Mouse (Mus musculus) brain, embryonic 14.5 days (tissue): ENCODE results near the gene Slc4a3. TPM values are rescaled to one million over a fixed set of nuclear protein-coding genes. Genes with fewer than 3 reads are reported as not detected.

Source experiments
- DNase-seq: peaks from one replicate; pipeline ENCODE4 v3.0.0-alpha.2; 2011; ENCODE audit warnings: low read depth
- CTCF ChIP-seq: fragments of 200-500 bp; IDR thresholded peaks from 2 replicates; pipeline ENCODE4 v1.5.1; 2012; ENCODE audit warnings: inconsistent platforms, mild to moderate bottlenecking, moderate library complexity, borderline replicate concordance; ENCODE audit not compliant: insufficient read depth, insufficient read length; ENCODE audit errors: extremely low read depth
- POLR2A ChIP-seq: fragments of 200-500 bp; IDR thresholded peaks from 2 replicates; pipeline ENCODE4 v1.6.1; 2012; ENCODE audit warnings: mild to moderate bottlenecking, inconsistent platforms, borderline replicate concordance; ENCODE audit not compliant: poor library complexity, insufficient read depth, insufficient read length, severe bottlenecking; ENCODE audit errors: extremely low read depth
- polyA plus RNA-seq: library from polyadenylated mRNA; depleted of rRNA; stranded (reverse); fragments of >200 nt; gene quantifications from 2 replicates; pipeline ENCODE4 v1.2.3, GENCODE M21; 2012

Gene Slc4a3
- polyA plus RNA-seq, 1 experiment = 59.4 TPM

DNA sequence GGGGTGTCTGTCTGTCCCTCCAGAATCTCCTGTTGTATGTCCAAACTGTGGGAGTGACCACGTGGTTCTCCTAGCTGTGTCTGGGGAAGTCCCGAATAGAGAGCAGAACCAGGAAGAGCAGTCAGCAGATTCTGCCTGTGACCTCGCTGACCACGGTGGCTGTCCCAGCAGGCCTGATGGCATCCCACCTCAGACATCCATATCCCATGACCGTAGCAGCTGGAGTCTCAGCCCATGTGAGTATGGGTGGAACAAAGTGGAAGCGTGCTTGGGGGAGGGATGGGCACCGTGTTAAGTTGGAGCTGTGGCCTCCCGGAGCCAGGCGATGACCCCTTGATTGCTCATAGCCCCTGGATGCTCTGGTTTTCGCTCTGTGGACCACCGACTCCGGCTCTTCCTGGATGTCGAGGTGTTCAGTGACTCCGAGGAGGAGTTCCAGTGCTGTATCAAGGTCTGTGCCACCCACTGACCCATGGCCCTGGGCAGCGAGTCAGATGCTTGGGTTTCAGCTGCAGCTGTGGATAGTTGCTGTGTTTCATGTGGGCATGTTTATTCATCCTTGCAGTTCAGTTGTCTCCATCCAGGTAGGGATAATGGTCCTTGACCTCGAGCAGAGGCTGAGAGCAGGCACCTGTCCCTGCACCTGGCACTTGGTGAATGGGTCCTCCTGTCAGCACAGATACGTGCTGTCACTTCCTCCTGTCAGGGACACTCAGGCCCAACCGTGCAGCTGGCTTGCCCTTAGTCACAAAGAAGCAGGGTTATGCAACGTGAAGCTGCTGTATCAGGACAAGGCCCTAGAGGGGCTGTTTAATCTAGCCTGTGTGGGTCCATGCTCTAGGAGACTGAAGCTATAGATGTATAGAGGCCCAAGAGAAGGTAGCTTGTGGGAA is 13.5 kb upstream of the Slc4a3 start:
- DNase-seq = no peak
- TF ChIP-seq CTCF = no peak
- TF ChIP-seq POLR2A = no peak

DNA sequence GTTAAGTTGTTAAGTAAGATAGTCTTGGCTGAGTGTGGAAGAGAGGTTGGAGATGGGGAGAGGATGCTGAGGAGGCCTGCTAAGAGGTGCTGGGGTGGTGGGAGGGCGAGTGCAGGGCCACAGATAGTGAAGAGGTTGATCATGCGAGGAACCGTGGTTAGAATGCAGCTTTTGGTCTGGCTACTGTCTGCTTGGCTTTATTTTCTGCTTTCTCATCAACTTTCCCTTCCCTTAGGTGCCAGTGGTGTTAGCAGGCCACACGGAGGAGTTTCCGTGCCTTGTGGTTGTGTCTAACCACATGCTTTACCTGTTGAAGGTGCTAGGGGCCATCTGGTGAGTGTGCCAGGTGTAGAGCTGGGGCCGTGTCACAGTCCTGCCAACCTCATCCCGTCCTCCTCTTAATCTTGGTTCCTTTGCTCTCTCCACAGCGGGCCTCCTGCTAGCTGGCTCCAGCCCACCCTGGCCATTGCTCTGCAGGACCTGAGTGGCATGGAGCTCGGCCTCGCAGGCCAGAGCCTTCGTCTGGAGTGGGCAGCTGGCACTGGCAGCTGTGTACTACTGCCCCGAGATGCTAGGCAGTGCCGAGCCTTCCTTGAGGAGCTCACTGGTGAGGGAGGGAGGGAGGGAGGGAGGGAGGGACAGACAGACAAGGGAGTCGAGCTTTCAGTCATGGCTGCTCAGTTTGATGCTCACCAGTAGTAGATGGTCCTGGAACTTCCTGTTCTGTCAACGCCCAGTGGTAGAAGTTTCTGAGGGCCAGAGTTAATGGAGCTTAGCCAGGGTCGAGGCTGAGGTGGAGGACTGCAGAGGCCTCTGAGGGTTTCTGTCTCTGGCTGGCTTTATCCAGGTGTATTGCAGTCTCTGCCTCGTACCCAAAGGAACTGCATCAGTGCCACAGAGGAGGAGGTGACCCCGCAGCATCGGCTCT is 12.5 kb upstream of the Slc4a3 start:
- DNase-seq = no peak
- TF ChIP-seq POLR2A = no peak

GRCm38 (mm10) chr1:75537587-75537986 is 8.5 kb upstream of the Slc4a3 start:
- DNase-seq = no peak
- TF ChIP-seq POLR2A (no peak), CTCF (no peak)

- TF ChIP-seq CTCF (no peak), POLR2A (no peak)
- DNase-seq = no peak
Measured at GRCm38 (mm10) chr1:75538597-75539190, 7.4 kb upstream of the Slc4a3 start.

DNA sequence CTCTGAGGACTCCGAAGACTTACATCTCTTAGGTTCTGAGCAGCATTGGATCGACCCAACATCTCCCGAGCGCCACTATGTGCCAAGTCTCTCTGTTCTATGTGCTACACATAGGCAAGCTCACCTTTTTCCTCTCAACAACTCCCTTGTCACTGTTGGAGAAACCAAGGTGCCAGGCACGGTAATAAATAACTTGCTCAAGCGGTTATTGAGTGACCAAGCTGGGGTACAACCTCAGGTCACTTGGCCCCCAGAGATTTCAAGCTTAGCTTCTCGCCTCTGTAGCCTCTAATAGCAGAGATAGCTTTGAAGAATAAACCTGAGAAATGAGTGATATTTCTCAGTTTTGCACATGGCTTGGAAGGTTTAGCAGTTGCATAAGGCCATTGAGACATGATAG is 4.6 kb upstream of the Slc4a3 start:
- TF ChIP-seq POLR2A = no peak
- no peak for TF ChIP-seq CTCF
- DNase-seq = no peak

GRCm38 (mm10) chr1:75544351-75544750 is 1.7 kb upstream of the Slc4a3 start:
- no peak for DNase-seq
- no peak for TF ChIP-seq CTCF
- TF ChIP-seq POLR2A = no peak

DNA sequence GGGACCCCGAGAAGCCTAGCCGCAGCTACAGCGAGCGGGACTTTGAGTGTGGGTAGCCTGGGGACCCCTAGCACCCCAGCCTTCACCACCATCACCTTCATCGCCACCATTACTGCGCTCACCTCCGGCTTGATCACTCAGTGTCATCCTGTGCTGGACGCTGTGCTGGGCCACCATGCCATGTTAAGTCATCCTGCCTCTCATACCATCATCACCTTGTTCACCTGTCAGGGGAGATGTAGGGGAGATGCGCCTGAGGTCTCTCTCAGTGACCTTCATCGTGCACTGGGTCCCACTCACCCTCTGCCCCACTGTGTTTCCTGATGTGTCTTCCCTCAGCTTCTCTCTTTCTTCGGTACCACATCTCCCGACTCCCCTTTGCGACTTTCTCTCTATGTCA is 1.3 kb downstream of the Slc4a3 start:
- no peak for TF ChIP-seq CTCF
- TF ChIP-seq POLR2A = no peak
- no peak for DNase-seq

- DNase-seq = no peak
- TF ChIP-seq POLR2A (no peak), CTCF (no peak)
Measured at GRCm38 (mm10) chr1:75548083-75548482, 2.0 kb downstream of the Slc4a3 start.

- TF ChIP-seq CTCF (no peak), POLR2A (no peak)
Measured at GRCm38 (mm10) chr1:75548871-75549270, 2.8 kb downstream of the Slc4a3 start.

DNA sequence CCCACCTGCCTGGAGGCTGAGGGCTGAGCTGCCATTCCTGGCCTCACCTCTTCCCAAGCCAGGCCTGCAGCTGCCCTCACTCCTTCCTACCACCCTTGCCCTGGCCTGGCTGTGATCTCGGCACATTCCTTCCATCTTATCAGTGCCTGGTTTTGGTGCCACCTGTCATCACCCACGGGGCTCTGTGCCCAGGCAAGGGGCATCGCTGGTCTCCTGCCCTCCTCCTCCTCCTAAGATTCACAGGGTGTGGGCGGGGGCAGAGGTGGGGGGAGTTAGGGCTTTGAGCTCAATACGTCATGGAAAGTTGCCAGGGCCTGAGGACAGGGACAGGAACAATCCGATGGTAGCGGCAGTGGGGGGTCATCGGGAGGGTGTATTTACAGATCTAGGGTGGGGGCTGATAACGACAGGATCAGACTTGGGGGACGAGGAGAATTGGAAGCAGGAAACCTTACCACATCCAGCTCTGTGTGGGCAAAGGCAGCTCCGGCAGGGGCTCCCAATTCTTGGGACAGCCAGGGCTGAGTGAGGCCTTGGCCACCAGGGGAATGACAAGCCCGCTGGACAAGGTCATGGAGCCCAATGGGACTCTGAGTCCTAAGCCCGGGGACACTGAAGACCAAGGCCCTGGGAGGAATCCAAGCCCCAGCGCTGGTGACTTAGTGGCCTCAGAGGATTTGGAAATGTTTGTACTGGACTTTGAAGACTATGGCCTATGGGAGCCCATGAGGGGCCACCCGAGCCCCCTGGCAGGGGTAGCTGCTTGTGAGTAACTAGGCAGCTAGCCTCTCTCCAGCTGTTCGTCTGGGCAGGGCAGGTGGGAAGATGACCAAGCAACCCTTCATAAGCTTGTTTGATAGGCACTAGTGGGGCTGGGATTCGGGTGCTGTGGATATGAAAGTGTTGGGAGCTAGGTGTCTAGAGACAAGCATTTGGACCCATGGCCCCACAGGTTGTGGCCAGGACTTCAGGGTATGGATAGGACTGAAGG is 3.5 kb downstream of the Slc4a3 start:
- no peak for DNase-seq
- TF ChIP-seq CTCF = no peak
- TF ChIP-seq POLR2A = no peak

More at GRCm38 (mm10) chr1:75548871-75549270, 2.8 kb downstream of the Slc4a3 start:
- no peak for DNase-seq

GRCm38 (mm10) chr1:75550586-75550985 is 4.5 kb downstream of the Slc4a3 start:
- TF ChIP-seq POLR2A (no peak), CTCF (no peak)
- no peak for DNase-seq

- TF ChIP-seq POLR2A (no peak), CTCF (no peak)
- no peak for DNase-seq
Measured at GRCm38 (mm10) chr1:75555680-75556079, 9.6 kb downstream of the Slc4a3 start.
